Mouse (Mus musculus) MEL (cell line): ENCODE measurements at regions not wholly inside any gene's neighbourhood (a gene's known extent, or its start where the extent isn't known, plus 50 kb on each side); places are given as distances from the start of the nearest gene placed in this dataset.

Experiments
- DNase-seq: peaks from one replicate; pipeline ENCODE4 v3.0.0; 2011; ENCODE audit warnings: low read depth, low spot score
- H3K27ac ChIP-seq: 2 replicates; pipeline ENCODE4 v1.5.1; 2012; ENCODE audit warnings: low read depth, mild to moderate bottlenecking, control low read depth, low read length, moderate library complexity; ENCODE audit not compliant: control insufficient read depth
- H3K27me3 ChIP-seq, 2 experiments: fragments of 150-350 bp in 1 of 2; sonication (generic) in 1 of 2; 2 replicates each; pipeline ENCODE4 v1.6.1; 2012; ENCODE audit warnings: low read length in 2 of 2, mild to moderate bottlenecking in 2 of 2, improper control_type of control experiment in 1 of 2, moderate library complexity in 1 of 2; ENCODE audit not compliant: insufficient read depth in 2 of 2, control insufficient read depth in 1 of 2
- H3K36me3 ChIP-seq, 2 experiments: 2 replicates each; pipeline ENCODE4 v1.6.1; 2012 to 2014; ENCODE audit warnings: low read length in 2 of 2, improper control_type of control experiment in 1 of 2, inconsistent platforms in 1 of 2, mild to moderate bottlenecking in 1 of 2; ENCODE audit not compliant: insufficient read depth in 2 of 2, control insufficient read depth in 1 of 2
- H3K4me1 ChIP-seq, 2 experiments: fragments of 150-350 bp in 1 of 2; sonication (generic) in 1 of 2; 2 replicates each; pipeline ENCODE4 v1.6.1; 2012; ENCODE audit warnings: low read length in 2 of 2, improper control_type of control experiment in 1 of 2, mild to moderate bottlenecking in 1 of 2; ENCODE audit not compliant: insufficient read depth in 2 of 2, control insufficient read depth in 1 of 2
- H3K4me3 ChIP-seq, 2 experiments: fragments of 150-350 bp in 1 of 2; sonication (generic) in 1 of 2; 2 replicates each; pipeline ENCODE4 v1.5.1; 2012; ENCODE audit warnings: low read depth in 2 of 2, low read length in 2 of 2, mild to moderate bottlenecking in 2 of 2, moderate library complexity in 2 of 2, control low read depth in 1 of 2, improper control_type of control experiment in 1 of 2; ENCODE audit not compliant: control insufficient read depth in 1 of 2, insufficient read depth in 1 of 2
- H3K79me2 ChIP-seq: 2 replicates; pipeline ENCODE4 v1.6.1; 2012; ENCODE audit warnings: mild to moderate bottlenecking, low read length, moderate library complexity; ENCODE audit not compliant: control insufficient read depth, poor library complexity, insufficient read depth
- H3K9ac ChIP-seq: 2 replicates; pipeline ENCODE4 v1.6.1; 2012; ENCODE audit warnings: low read depth, mild to moderate bottlenecking, control low read depth, low read length, moderate library complexity; ENCODE audit not compliant: control insufficient read depth, poor library complexity, severe bottlenecking
- H3K9me3 ChIP-seq: fragments of 150-350 bp; sonication (generic); replicated peaks from 2 replicates; pipeline ENCODE4 v1.6.1; 2012; ENCODE audit warnings: mild to moderate bottlenecking, low read length, improper control_type of control experiment, moderate library complexity; ENCODE audit not compliant: insufficient read depth
- BHLHE40 ChIP-seq: IDR thresholded peaks from 2 replicates; pipeline ENCODE4 v1.6.1; 2012; ENCODE audit warnings: low read depth, mild to moderate bottlenecking, inconsistent platforms, low read length, improper control_type of control experiment, borderline replicate concordance
- CHD2 ChIP-seq: IDR thresholded peaks from 2 replicates; pipeline ENCODE4 v1.6.1; 2011; ENCODE audit warnings: low read length, improper control_type of control experiment
- CTCF ChIP-seq, 3 experiments: IDR thresholded peaks in 2 of 3; conservative IDR thresholded peaks in 1 of 3; 2 replicates each; pipeline ENCODE4 v1.5.1; 2011 to 2012; ENCODE audit warnings: low read length in 3 of 3, low read depth in 2 of 3, mild to moderate bottlenecking in 2 of 3, improper control_type of control experiment in 1 of 3, inconsistent platforms in 1 of 3, mixed read lengths in 1 of 3, moderate library complexity in 1 of 3; ENCODE audit not compliant: control insufficient read depth in 1 of 3, insufficient read depth in 1 of 3, poor library complexity in 1 of 3, severe bottlenecking in 1 of 3
- EP300 ChIP-seq, 2 experiments: IDR thresholded peaks; 2 replicates each; pipeline ENCODE4 v1.6.1; 2011; ENCODE audit warnings: improper control_type of control experiment in 2 of 2, low read length in 2 of 2, low read depth in 1 of 2, mild to moderate bottlenecking in 1 of 2
- HCFC1 ChIP-seq: IDR thresholded peaks from 2 replicates; pipeline ENCODE4 v1.6.1; 2012; ENCODE audit warnings: low read depth, mild to moderate bottlenecking, inconsistent platforms, low read length, improper control_type of control experiment, moderate library complexity
- MAX ChIP-seq: IDR thresholded peaks from 2 replicates; pipeline ENCODE4 v1.6.1; 2011; ENCODE audit warnings: low read length, improper control_type of control experiment
- MAZ ChIP-seq: IDR thresholded peaks from 2 replicates; pipeline ENCODE4 v1.6.1; 2012; ENCODE audit warnings: low read depth, mild to moderate bottlenecking, inconsistent platforms, low read length, improper control_type of control experiment
- MXI1 ChIP-seq: IDR thresholded peaks from 2 replicates; pipeline ENCODE4 v1.6.1; 2011; ENCODE audit warnings: mild to moderate bottlenecking, low read depth, low read length, improper control_type of control experiment
- MYB ChIP-seq: IDR thresholded peaks from 2 replicates; pipeline ENCODE4 v1.6.1; 2011; ENCODE audit warnings: mild to moderate bottlenecking, low read depth, low read length, improper control_type of control experiment
- POLR2A ChIP-seq, 2 experiments: IDR thresholded peaks; 2 replicates each; pipeline ENCODE4 v1.6.1; 2011 to 2012; ENCODE audit warnings: low read length in 2 of 2, mild to moderate bottlenecking in 2 of 2, control low read depth in 1 of 2, improper control_type of control experiment in 1 of 2, low read depth in 1 of 2, moderate library complexity in 1 of 2; ENCODE audit not compliant: control insufficient read depth in 1 of 2, insufficient read depth in 1 of 2, poor library complexity in 1 of 2
- RAD21 ChIP-seq: IDR thresholded peaks from 2 replicates; pipeline ENCODE4 v1.6.1; 2011; ENCODE audit warnings: mild to moderate bottlenecking, low read depth, low read length, improper control_type of control experiment
- RCOR1 ChIP-seq: IDR thresholded peaks from 2 replicates; pipeline ENCODE4 v1.6.1; 2012; ENCODE audit warnings: low read depth, mild to moderate bottlenecking, inconsistent platforms, low read length, improper control_type of control experiment
- SIN3A ChIP-seq: IDR thresholded peaks from 2 replicates; pipeline ENCODE4 v1.6.1; 2012; ENCODE audit warnings: low read length, improper control_type of control experiment, inconsistent platforms
- TAL1 ChIP-seq: IDR thresholded peaks from 2 replicates; pipeline ENCODE4 v1.6.1; 2012; ENCODE audit warnings: mild to moderate bottlenecking, inconsistent platforms, low read length, moderate library complexity, mixed read lengths
- TBP ChIP-seq: IDR thresholded peaks from 2 replicates; pipeline ENCODE4 v1.8.0; 2011; ENCODE audit warnings: low read depth, low read length, improper control_type of control experiment
- USF1 ChIP-seq: IDR thresholded peaks from 2 replicates; pipeline ENCODE4 v1.6.1; 2014; ENCODE audit warnings: low read depth, mild to moderate bottlenecking, inconsistent platforms, low read length, improper control_type of control experiment, moderate library complexity
- ZMIZ1 ChIP-seq: IDR thresholded peaks from 2 replicates; pipeline ENCODE4 v1.6.1; 2012; ENCODE audit warnings: low read depth, mild to moderate bottlenecking, inconsistent platforms, low read length, improper control_type of control experiment, moderate library complexity

DNA sequence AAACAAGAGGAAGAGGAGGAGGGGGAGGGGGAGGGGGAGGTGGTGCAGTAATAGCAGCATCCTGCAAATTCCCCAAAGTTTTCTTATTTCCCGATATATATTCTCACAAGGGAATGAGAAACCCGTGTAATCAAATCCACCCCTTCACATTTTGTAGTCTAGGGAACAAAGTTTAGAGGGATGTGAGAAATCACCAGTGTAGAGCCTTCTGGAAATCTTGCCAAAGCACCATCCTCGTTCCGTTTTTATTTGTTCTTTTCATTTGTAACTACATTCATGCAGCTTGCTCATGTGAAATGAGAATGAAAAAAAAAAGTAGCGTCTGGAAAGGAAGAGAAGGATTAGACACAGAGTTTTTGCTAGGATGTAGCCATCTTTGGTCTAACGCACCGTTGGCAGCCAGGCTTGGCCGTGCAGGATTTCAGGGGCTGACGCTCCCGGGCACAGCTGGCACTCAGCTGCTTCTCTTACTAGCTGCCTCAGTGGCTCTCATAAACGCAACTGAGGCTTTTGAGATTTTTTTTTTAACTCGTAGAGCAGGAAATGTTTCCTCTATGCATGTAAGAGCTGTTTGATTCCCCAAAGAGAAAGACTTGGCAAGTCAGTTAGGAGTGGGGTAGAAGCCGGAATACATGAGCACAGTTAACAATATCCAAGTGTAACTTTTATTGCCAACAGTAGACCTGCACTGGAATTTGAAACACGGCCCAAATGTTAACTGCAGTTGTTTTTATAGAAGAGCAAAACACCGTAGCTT, 72.5 kb upstream of the Meis1 start:
- H3K4me1 ChIP-seq = no peaks in the 10 kb centered on the region
- H3K27ac ChIP-seq = no peak overlapping the region
- peaks cover 3 to 4% of the 10 kb centered on the region in 2 experiments; a peak in 3 of 4 replicates for H3K27me3 ChIP-seq
- TF ChIP-seq CTCF (IDR thresholded peaks at IDR 0.05 in 2 of 3, conservative IDR thresholded peaks at IDR 0.05 in 1 of 3; ENCODE audit: control insufficient read depth in 1 of 3, insufficient read depth in 1 of 3, low read depth in 2 of 3, low read length in 3 of 3, poor library complexity in 1 of 3, severe bottlenecking in 1 of 3) = no peak
- no peak for TF ChIP-seq MXI1
- TF ChIP-seq MAZ = no peak
- TF ChIP-seq POLR2A (IDR thresholded peaks at IDR 0.05; ENCODE audit: control insufficient read depth in 1 of 2, insufficient read depth in 1 of 2, low read depth in 1 of 2, low read length in 2 of 2, poor library complexity in 1 of 2) = no peak
- TF ChIP-seq SIN3A = no peak
- TF ChIP-seq USF1 = no peak
- TF ChIP-seq TAL1 = no peak
- no peaks in the 10 kb centered on the region for H3K9me3 ChIP-seq
- DNase-seq = no peak
- no peak overlapping the region for H3K4me3 ChIP-seq
- no peak overlapping the region for H3K9ac ChIP-seq
- H3K36me3 ChIP-seq = no peaks in the 10 kb centered on the region
- H3K79me2 ChIP-seq = no peaks in the 10 kb centered on the region

DNA sequence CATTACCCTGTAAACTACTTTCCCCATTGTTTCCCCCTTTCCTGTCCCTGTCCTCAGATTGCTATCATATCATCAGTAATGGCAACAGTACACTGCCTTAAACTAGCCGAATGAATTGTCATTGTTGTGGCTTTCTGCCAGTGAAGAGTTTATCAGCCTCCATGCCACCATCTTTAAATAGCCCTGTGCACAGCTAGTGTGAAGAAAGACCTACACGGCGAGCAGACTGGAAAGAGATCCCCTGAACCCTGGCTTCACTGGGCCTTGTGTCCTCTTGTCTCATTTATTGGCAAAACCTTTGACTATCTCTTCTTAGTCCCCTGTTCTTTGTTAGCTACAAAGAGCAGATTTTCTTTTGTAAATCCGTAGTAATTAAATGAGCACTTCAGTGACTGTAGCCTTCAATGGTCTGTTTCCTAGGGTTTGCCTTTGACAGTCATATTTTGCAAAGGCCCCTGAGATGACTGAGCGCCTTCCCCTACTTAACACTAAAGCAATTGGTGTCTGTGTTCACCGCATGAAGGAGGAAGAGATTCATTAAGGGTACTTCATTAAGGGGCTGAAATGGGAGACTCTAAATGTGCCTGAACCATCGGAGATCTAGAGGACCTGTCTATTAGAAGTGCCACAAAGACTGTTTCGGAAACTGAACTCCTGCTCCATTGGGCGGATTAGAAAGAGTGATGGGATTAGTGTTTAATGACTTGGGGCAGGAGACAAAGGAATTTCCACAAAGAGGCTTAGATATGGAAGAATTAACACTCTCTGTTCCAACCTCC, 74.4 kb upstream of the Meis1 start:
- Histone ChIP-seq H3K27ac (no peak overlapping the region), H3K4me3 (no peak overlapping the region), H3K9ac (no peak overlapping the region), H3K4me1 (no peaks in the 10 kb centered on the region), H3K79me2 (no peaks in the 10 kb centered on the region), H3K27me3 (peaks cover 5 to 9% of the 10 kb centered on the region in 2 experiments), H3K36me3 (no peaks in the 10 kb centered on the region), H3K9me3 (no peaks in the 10 kb centered on the region)
- DNase-seq = no peak
- no peak for TF ChIP-seq MYB
- no peak for TF ChIP-seq MXI1
- TF ChIP-seq BHLHE40 = no peak
- TF ChIP-seq USF1 = no peak
- no peak for TF ChIP-seq ZMIZ1
- no peak for TF ChIP-seq POLR2A (IDR thresholded peaks at IDR 0.05; ENCODE audit: control insufficient read depth in 1 of 2, insufficient read depth in 1 of 2, low read depth in 1 of 2, low read length in 2 of 2, poor library complexity in 1 of 2)
- TF ChIP-seq MAX = no peak
- no peak for TF ChIP-seq HCFC1
- TF ChIP-seq RCOR1 = no peak
- no peak for TF ChIP-seq MAZ
- no peak for TF ChIP-seq RAD21
- no peak for TF ChIP-seq TBP
- no peak for TF ChIP-seq EP300 (IDR thresholded peaks at IDR 0.05; ENCODE audit: low read depth in 1 of 2, low read length in 2 of 2)
- no peak for TF ChIP-seq CHD2
